Mouse (Mus musculus): ENCODE results near the gene Qtrt2. TPM values are rescaled to one million over a fixed set of nuclear protein-coding genes. Genes with fewer than 3 reads are reported as not detected.

Gene Qtrt2
- polyA plus RNA-seq, 1 experiment from 2014 or later, result 19.1 TPM

DNA sequence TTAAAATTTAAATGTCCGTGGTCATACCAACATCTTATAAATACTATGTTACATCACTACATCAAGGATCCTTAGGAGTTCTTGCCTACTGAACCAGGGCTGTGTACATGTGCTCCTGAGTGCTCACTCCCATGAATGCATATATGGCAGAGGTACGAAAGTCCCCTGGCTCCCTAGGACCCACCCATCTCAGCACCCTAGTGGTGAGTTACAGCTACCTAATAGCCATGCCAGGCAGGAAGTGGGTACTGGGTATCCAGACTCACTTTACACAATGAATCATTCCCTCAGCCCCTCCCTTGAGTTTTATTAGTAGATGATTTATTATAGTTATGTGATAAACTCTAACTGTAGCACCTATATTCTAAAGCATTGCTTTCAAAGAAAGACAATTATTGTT lies 44.3 kb downstream of the Qtrt2 start:
- Histone ChIP-seq H3K4me2 (no peak overlapping the region), H3K9ac (ENCODE audit: low read depth, low read length) (no peak overlapping the region), H3K4me3 (ENCODE audit: low read depth, low read length) (no peak overlapping the region), H3K4me1 (ENCODE audit: control insufficient read depth, insufficient read depth, low read length) (no peaks in the 10 kb centered on the region), H3K27me3 (ENCODE audit: control insufficient read depth, insufficient read depth, low read length) (no peaks in the 10 kb centered on the region), H3K36me3 (ENCODE audit: control insufficient read depth, insufficient read depth, low read length) (no peaks in the 10 kb centered on the region), H3K9me3 (replicated peaks; ENCODE audit: control insufficient read depth, low read length) (no peaks in the 10 kb centered on the region), H3K27ac (ENCODE audit: low read depth, low read length) (no peak overlapping the region)
- no peak for ATAC-seq (replicated peaks; ENCODE audit: insufficient number of reproducible peaks, low FRiP score, low TSS enrichment)
- 90% methylated on average over 2 of the region's 2 CpGs for WGBS (ENCODE audit: insufficient replicate concordance)

DNA sequence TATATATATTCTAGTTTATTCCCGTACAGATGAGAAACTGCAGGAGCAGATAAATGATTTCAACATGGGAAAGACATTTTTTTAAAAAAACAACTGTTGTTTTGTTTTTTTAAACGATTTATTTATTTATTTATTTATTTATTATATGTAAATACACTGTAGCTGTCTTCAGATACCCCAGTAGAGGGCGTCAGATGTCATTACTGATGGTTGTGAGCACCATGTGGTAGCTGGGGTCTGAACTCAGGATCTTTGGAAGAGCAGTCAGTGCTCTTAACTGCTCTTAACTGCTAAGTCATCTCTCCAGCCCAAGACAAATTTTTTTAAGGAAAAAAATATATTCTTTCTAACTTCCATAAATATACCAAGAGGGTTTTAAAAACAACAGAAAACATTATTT lies 45.0 kb downstream of the Qtrt2 start:
- WGBS (ENCODE audit: insufficient replicate concordance), result 61% methylated on average over 3 of the region's 3 CpGs
- Histone ChIP-seq H3K9me3 (replicated peaks; ENCODE audit: control insufficient read depth, low read length) (no peaks in the 10 kb centered on the region), H3K4me2 (no peak overlapping the region), H3K27me3 (ENCODE audit: control insufficient read depth, insufficient read depth, low read length) (no peaks in the 10 kb centered on the region), H3K4me1 (ENCODE audit: control insufficient read depth, insufficient read depth, low read length) (no peaks in the 10 kb centered on the region), H3K36me3 (ENCODE audit: control insufficient read depth, insufficient read depth, low read length) (peaks cover 1% of the 10 kb centered on the region; the same call in 1 of the 2 replicates), H3K4me3 (ENCODE audit: low read depth, low read length) (no peak overlapping the region), H3K27ac (ENCODE audit: low read depth, low read length) (no peak overlapping the region), H3K9ac (ENCODE audit: low read depth, low read length) (no peak overlapping the region)
- no peak for ATAC-seq (replicated peaks; ENCODE audit: insufficient number of reproducible peaks, low FRiP score, low TSS enrichment)

DNA sequence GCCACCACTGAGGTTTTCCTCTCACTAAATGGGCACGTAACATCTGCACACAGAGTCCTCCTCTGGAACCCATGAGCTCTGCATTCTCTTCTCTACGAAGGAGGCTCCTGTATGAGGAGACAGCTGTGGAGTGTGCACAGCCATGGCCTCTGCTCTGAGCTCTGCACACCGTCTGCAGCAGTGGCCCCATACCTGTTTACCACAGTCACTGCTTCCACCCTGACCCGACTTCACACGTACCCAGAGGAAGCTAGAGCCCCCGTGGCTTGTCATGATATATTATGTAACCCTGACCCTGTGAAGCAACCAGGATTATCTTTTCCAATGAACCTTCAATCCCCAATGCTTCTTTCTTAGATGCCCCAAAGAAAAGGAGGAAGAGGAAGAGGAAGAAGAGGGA lies 46.8 kb downstream of the Qtrt2 start:
- Histone ChIP-seq H3K9me3 (replicated peaks; ENCODE audit: control insufficient read depth, low read length) (no peaks in the 10 kb centered on the region), H3K4me3 (ENCODE audit: low read depth, low read length) (no peak overlapping the region), H3K27me3 (ENCODE audit: control insufficient read depth, insufficient read depth, low read length) (no peaks in the 10 kb centered on the region), H3K9ac (ENCODE audit: low read depth, low read length) (no peak overlapping the region), H3K27ac (ENCODE audit: low read depth, low read length) (no peak overlapping the region), H3K4me1 (ENCODE audit: control insufficient read depth, insufficient read depth, low read length) (no peaks in the 10 kb centered on the region), H3K4me2 (no peak overlapping the region), H3K36me3 (ENCODE audit: control insufficient read depth, insufficient read depth, low read length) (peaks cover 7% of the 10 kb centered on the region; the same call in 1 of the 2 replicates)
- no peak for ATAC-seq (replicated peaks; ENCODE audit: insufficient number of reproducible peaks, low FRiP score, low TSS enrichment)
- 85% methylated on average over 6 of the region's 6 CpGs for WGBS (ENCODE audit: insufficient replicate concordance)

DNA sequence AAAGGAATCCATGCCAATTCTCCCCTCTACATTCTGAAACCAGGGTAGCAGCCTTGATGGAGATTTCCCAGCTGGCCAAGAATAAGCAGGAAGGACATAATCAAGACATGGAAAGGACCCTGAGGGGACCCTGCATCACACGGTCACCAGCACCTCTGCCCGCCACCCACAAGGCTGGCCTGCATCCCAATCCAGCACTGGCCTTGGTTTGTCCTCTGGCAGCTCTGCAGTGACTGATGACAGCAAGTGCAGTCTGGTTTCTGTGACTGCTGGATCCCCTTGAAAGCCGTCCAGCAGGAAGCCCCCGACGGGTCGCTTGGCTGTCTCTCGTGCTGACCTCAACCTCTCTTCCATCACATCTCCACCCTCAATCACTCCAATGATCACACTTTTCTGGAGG lies 55.2 kb downstream of the Qtrt2 start:
- no peak overlapping the region for H3K9ac ChIP-seq (ENCODE audit: low read depth, low read length)
- no peak overlapping the region for H3K27ac ChIP-seq (ENCODE audit: low read depth, low read length)
- no peak overlapping the region for H3K4me3 ChIP-seq (ENCODE audit: low read depth, low read length)
- H3K4me1 ChIP-seq (ENCODE audit: control insufficient read depth, insufficient read depth, low read length), result peaks cover 5% of the 10 kb centered on the region; the same call in 1 of the 2 replicates
- no peak for ATAC-seq (replicated peaks; ENCODE audit: insufficient number of reproducible peaks, low FRiP score, low TSS enrichment)
- H3K36me3 ChIP-seq (ENCODE audit: control insufficient read depth, insufficient read depth, low read length), result peaks cover 11% of the 10 kb centered on the region
- no peaks in the 10 kb centered on the region for H3K27me3 ChIP-seq (ENCODE audit: control insufficient read depth, insufficient read depth, low read length)
- H3K9me3 ChIP-seq (replicated peaks; ENCODE audit: control insufficient read depth, low read length), result no peaks in the 10 kb centered on the region
- 62% methylated on average over 7 of the region's 7 CpGs for WGBS (ENCODE audit: insufficient replicate concordance)
- H3K4me2 ChIP-seq, result no peak overlapping the region

DNA sequence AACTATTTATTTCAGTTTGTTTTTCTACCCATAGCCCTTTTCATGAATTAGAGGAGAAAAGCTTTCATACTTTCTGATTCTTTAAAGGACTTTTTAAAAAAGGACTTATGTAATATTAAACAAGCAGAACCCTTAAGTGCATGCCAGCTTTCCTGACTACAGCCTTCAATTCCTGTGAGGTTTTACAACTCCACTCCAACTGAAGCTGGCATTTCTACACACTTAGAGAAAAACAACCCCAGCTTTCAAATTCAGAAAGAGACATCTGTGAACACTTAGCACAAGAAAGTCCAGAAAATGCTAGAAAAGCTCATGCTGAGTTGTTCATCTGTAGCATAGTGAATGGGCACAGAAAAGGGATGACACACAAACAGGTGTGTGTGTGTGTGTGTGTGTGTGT lies 56.8 kb downstream of the Qtrt2 start:
- Histone ChIP-seq H3K27me3 (ENCODE audit: control insufficient read depth, insufficient read depth, low read length) (no peaks in the 10 kb centered on the region), H3K4me1 (ENCODE audit: control insufficient read depth, insufficient read depth, low read length) (peaks cover 5% of the 10 kb centered on the region; the same call in 1 of the 2 replicates), H3K27ac (ENCODE audit: low read depth, low read length) (no peak overlapping the region), H3K36me3 (ENCODE audit: control insufficient read depth, insufficient read depth, low read length) (peaks cover 7% of the 10 kb centered on the region; the same call in 1 of the 2 replicates), H3K9ac (ENCODE audit: low read depth, low read length) (no peak overlapping the region), H3K9me3 (replicated peaks; ENCODE audit: control insufficient read depth, low read length) (no peaks in the 10 kb centered on the region), H3K4me3 (ENCODE audit: low read depth, low read length) (no peak overlapping the region), H3K4me2 (no peak overlapping the region)
- no peak for ATAC-seq (replicated peaks; ENCODE audit: insufficient number of reproducible peaks, low FRiP score, low TSS enrichment)

DNA sequence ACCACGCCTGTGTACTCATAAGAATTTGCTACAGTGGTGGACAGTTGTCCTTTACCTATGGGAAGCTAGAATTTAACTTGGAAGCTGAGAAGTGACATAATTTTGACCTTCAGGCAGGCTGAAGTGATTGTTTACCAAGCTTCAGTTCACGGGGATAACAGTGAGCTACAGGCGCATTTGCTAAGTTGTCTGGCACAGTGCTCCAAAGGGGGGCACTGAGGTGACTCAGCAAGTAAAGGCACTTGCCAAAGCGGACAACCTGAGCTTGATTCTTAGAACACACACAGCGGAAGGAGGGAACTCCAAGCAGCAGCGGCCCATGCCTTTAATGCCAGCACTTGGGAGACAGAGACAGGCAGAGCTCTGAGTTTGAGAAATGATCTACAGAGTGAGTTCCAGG lies 66.0 kb downstream of the Qtrt2 start:
- H3K27ac ChIP-seq (ENCODE audit: low read depth, low read length), result no peak overlapping the region
- H3K9ac ChIP-seq (ENCODE audit: low read depth, low read length), result no peak overlapping the region
- peaks cover 7% of the 10 kb centered on the region for H3K36me3 ChIP-seq (ENCODE audit: control insufficient read depth, insufficient read depth, low read length)
- no peaks in the 10 kb centered on the region for H3K9me3 ChIP-seq (replicated peaks; ENCODE audit: control insufficient read depth, low read length)
- H3K4me1 ChIP-seq (ENCODE audit: control insufficient read depth, insufficient read depth, low read length), result no peaks in the 10 kb centered on the region
- H3K4me3 ChIP-seq (ENCODE audit: low read depth, low read length), result no peak overlapping the region
- no peak overlapping the region for H3K4me2 ChIP-seq
- no peak for ATAC-seq (replicated peaks; ENCODE audit: insufficient number of reproducible peaks, low FRiP score, low TSS enrichment)
- no peaks in the 10 kb centered on the region for H3K27me3 ChIP-seq (ENCODE audit: control insufficient read depth, insufficient read depth, low read length)
- WGBS (ENCODE audit: insufficient replicate concordance), result 71% methylated on average over 6 of the region's 6 CpGs

DNA sequence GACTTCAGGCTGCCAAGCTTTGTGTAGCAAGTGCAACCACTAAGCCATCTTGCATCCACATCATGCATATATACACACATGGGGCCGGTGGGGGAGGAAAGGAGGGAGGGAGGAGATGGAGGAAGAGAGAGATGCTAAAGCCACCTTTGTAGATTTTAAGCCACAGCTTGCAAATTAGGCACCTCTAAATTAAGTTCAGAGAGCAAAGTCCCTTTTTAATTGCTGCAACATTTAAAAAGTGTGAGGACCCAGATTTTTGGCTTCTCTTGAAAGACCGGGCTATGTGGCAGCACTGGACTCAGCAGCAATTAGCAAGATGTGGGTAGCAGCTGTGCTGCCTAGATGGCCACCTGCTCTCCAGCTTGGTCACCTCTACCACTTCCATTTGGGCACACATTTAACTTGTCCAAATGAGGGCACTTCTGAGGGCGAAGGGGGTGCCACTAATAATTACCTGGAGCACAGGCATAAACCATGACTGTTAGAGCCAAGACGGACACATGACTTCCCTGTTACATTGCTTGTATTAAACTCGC lies 67.6 kb downstream of the Qtrt2 start:
- 87% methylated on average over 5 of the region's 5 CpGs for WGBS (ENCODE audit: insufficient replicate concordance)
- peaks cover 7% of the 10 kb centered on the region for H3K36me3 ChIP-seq (ENCODE audit: control insufficient read depth, insufficient read depth, low read length)

DNA sequence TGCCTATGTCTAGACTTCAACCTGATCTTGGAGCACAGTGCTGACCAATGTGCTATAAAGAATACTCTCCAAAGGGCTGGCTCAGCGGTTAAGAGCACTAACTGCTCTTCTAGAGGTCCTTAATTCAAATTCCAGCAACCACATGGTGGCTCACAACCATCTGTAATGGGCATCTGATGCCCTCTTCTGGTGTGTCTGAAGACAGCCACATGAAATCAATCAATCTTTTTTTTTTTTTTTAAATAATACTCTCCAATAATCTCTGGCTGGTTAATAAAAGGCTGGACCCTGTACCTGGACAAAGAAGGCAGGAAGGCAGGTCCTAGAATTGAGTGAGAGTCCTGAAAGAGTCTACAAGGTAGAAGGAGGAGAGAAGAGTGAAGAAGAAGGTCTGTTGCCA lies 76.8 kb downstream of the Qtrt2 start:
- H3K4me1 ChIP-seq (ENCODE audit: control insufficient read depth, insufficient read depth, low read length), result no peaks in the 10 kb centered on the region
- no peak overlapping the region for H3K4me2 ChIP-seq
- no peaks in the 10 kb centered on the region for H3K27me3 ChIP-seq (ENCODE audit: control insufficient read depth, insufficient read depth, low read length)
- H3K27ac ChIP-seq (ENCODE audit: low read depth, low read length), result no peak overlapping the region
- ATAC-seq (replicated peaks; ENCODE audit: insufficient number of reproducible peaks, low FRiP score, low TSS enrichment), result no peak
- no peaks in the 10 kb centered on the region for H3K9me3 ChIP-seq (replicated peaks; ENCODE audit: control insufficient read depth, low read length)
- 66% methylated on average over 1 of the region's 1 CpGs for WGBS (ENCODE audit: insufficient replicate concordance)
- H3K9ac ChIP-seq (ENCODE audit: low read depth, low read length), result no peak overlapping the region
- H3K4me3 ChIP-seq (ENCODE audit: low read depth, low read length), result no peak overlapping the region
- no peaks in the 10 kb centered on the region for H3K36me3 ChIP-seq (ENCODE audit: control insufficient read depth, insufficient read depth, low read length)

More for the DNA sequence above, 67.6 kb downstream of the Qtrt2 start:
- Histone ChIP-seq H3K9me3 (replicated peaks; ENCODE audit: control insufficient read depth, low read length) (no peaks in the 10 kb centered on the region), H3K9ac (ENCODE audit: low read depth, low read length) (no peak overlapping the region), H3K4me3 (ENCODE audit: low read depth, low read length) (no peak overlapping the region), H3K4me1 (ENCODE audit: control insufficient read depth, insufficient read depth, low read length) (no peaks in the 10 kb centered on the region), H3K4me2 (no peak overlapping the region), H3K27ac (ENCODE audit: low read depth, low read length) (no peak overlapping the region), H3K27me3 (ENCODE audit: control insufficient read depth, insufficient read depth, low read length) (no peaks in the 10 kb centered on the region)
- ATAC-seq (replicated peaks; ENCODE audit: insufficient number of reproducible peaks, low FRiP score, low TSS enrichment), result no peak

DNA sequence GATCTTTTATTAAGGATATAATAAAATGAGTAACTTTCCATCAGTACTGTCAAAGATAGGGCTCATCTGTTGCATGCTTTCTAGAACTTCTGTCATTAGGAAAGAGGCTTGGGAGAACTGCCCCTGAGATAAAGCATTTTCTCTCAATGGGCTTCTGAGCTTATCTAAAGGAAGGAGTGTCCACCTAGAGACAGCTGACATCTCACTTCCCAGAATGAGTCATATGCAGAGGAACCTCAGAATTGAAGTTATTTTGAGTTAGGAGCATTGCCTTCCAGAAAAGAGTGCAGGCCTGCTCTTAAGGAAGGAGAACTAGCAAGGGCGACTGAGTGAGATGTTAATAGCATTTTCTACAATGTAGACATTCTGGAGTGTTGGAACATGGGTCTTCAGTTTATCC lies 85.4 kb downstream of the Qtrt2 start:
- Histone ChIP-seq H3K9ac (ENCODE audit: low read depth, low read length) (no peak overlapping the region), H3K27ac (ENCODE audit: low read depth, low read length) (no peak overlapping the region), H3K27me3 (ENCODE audit: control insufficient read depth, insufficient read depth, low read length) (no peaks in the 10 kb centered on the region), H3K4me1 (ENCODE audit: control insufficient read depth, insufficient read depth, low read length) (no peaks in the 10 kb centered on the region), H3K4me2 (no peak overlapping the region), H3K36me3 (ENCODE audit: control insufficient read depth, insufficient read depth, low read length) (no peaks in the 10 kb centered on the region), H3K4me3 (ENCODE audit: low read depth, low read length) (no peak overlapping the region), H3K9me3 (replicated peaks; ENCODE audit: control insufficient read depth, low read length) (no peaks in the 10 kb centered on the region)
- WGBS (ENCODE audit: insufficient replicate concordance), result 50% methylated on average over 1 of the region's 1 CpGs
- no peak for ATAC-seq (replicated peaks; ENCODE audit: insufficient number of reproducible peaks, low FRiP score, low TSS enrichment)
